Mouse (Mus musculus) c-Kit-positive CD71-negative TER-119-negative erythroid progenitor cells, embryonic 14.5 days (primary cell): ENCODE measurements around the gene Sgf29.
"Not testable (repeated sequence)": the region's sequence is repeated elsewhere in the genome, so short reads cannot be mapped to it uniquely, and the experiment has no call there.

Experiments
- DNase-seq: peaks from one replicate; pipeline ENCODE4 v3.0.0-alpha.2; 2013; ENCODE audit warnings: low read depth

Sgf29 gene

DNA sequence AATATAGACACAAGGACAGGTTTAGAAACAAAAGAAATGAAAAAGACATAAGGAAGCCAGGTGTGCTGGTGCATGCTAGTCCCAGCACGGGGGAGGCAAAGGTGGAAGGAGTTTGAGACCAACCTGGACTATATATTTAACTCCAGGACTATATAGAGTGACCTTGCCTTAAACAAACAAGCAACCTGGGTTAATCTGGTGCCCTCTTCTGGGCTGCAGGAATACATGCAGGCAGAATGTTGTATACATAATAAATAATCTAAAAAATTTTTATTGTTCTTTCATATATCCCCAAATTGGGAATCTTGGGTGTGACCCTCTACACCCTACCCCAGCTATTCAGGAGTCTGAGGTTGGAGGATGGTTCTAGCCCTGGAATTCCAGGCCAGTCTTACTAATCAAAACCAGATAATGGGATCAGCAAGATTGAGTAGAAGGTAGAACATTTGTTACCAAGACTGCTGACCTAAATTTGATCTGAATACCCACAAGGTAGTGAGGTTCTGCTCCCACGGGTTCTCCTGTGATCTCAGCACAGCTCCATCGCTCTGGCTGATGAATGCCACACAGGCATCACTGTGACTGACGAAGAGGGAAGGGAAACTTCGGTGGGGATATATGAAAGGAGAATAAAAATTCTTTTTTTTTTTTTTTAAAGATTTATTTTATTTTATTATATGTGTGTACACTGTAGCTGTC is 6.4 kb upstream of the Sgf29 start:
- DNase-seq = no peak

DNA sequence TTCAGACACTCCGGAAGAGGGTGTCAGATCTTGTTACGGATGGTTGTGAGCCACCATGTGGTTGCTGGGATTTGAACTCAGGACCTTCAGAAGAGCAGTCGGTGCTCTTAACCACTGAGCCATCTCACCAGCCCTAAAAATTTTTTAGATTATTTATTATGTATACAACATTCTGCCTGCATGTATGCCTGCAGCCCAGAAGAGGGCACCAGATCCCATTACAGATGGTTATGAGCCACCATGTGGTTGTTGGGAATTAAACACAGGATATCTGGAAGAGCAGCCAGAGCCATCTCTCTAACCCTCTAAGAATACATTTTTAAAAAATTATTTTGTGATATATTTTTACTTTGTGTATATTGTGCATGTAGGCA is 5.9 kb upstream of the Sgf29 start:
- not testable (repeated sequence) for DNase-seq

DNA sequence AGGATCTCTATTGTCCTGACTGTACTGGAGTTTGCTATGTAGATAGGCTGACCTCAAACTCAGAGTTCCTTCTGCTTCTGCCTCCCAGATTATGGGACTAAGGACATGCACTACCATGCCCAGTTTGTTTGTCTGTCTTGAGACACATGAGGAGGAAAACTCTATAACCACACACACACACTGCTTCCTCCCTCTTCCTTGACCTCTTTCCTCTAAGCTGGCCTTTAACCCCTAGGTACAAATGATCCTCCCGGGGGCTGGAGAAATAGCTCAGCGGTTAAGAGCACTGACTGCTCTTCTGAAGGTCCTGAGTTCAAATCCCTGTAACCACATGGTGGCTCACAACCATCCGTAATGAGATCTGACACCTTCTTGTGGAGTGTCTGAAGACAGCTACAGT is 4.8 kb upstream of the Sgf29 start:
- no peak for DNase-seq

DNA sequence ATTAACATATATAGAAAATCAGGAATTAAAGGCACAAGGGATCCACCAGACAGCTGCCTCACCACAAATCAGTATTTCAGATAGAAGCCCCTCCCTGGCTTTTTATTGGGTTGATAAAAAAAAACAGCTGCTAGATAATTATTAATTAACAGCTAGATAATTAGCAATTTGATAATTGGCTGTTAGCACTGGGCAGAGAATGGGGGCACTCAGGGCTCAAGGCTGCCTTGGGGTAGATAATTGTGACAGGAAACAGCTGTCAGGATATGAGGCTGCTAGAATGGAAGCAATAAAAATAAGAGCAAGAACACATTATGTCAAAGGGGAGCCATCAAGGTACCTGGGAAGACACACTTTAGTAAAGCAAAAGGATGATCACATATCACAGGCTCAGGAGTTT is 4.2 kb upstream of the Sgf29 start:
- DNase-seq = no peak

DNA sequence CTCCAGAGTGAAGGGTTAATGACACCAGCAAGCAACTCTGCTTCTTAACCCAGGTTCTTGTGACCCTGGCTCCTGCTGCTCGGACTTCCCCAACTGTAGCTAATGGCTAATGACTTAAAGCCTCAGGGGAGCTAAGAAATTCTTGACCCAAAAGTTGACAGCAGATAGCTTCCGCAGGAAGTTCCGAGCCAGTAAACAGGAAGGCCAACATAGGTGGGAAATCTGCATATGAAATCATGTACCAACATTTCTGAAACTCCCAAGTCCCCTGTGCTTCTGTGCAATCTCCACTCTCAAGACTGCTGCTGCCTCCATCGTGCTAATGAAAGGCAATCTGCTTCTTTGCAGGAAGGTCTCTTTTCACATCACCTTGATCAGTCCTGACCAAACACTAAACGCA is 3.4 kb upstream of the Sgf29 start:
- DNase-seq = no peak

DNA sequence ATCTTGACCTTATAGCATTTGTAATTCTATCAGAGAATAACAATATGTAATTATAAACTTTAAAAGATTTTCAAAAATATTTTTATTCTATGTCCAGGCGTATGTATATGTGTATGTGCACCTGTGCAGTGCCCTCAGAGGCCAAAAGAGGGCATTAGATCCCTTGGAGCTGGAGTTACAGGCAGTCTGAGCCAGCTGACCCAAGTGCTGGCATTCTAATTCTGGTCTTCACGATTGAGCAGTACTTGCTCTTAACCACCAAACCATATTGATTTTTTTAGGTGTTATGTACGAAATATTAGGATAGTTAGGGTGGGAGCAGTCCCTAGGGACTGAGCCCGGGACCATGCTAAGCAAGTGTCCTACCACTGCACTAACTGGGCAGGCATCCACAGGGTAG is 623 bp upstream of the Sgf29 start:
- DNase-seq = no peak

DNA sequence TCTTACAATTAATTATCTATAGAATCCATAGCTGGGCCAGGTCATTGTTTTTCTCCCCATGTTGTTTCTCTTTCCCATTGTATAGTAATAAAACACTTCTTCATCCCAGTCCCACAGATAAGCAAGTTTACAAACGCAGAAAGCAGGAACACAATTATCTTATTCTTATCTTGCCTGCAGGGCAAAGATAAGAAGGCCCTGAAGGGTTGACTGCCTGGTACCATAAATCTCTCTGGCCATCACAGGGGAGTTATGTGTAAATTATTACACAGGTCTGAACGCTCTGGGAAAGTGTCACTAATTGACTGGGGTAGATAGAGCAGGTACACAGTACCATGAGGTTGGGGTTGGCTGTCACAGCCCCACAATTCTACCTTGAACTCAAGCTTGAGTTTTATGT is 1.7 kb downstream of the Sgf29 start:
- DNase-seq = no peak

DNA sequence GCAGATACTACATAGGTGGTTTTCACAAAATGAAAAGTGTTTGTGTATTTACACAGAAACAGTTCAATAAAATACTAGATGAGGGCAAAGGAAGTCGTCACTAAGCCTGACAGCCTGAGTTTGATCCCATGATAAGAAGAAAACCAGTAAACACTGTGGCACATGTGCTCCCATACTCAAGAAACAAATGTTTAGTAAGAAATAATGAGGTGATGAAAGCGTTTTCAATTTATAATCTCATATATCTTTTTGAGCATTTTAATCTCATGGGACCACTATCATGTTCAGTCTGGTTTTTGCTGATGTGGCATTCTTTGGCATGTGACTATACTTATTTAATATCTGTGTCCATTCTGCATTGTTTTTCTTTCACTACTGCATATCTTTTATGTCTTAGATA is 4.9 kb downstream of the Sgf29 start:
- no peak for DNase-seq

DNA sequence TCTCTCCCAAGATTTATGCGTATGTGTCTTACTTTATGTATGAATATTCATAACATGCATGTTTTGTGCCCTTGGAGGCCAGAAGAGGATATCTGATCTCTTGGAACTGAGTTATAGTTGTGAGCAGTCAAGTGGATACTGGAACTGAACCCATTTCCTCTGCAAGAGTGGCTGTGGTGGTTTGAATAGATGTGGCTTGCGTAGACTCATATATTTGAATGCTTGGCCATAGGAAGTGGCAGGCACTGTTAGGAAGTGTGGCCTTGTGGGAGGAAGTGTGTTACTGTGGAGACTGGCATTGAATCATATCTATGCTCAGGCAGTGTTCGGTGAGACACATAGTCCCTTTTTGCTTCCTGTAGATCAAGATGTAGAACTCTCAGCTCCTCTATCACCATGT is 6.6 kb downstream of the Sgf29 start:
- DNase-seq = no peak

DNA sequence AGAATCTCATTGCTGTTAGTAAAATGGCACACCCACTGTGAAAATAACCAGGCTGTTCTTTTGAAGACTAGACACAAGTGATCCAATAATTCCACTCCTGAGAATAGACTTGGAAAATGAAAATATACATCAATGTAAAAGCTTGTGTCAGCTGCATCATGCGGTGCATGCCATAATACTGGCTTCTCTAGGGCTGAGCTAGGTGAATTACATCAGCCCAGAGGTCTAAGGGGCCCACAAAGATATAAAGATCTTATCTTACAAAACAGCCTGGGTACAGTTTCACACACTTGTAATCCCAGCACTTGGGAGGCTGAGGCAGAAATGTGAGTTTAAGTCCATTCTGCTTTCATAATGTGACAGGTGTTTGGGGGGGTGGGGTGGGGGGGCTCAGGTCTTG is 8.4 kb downstream of the Sgf29 start:
- no peak for DNase-seq

DNA sequence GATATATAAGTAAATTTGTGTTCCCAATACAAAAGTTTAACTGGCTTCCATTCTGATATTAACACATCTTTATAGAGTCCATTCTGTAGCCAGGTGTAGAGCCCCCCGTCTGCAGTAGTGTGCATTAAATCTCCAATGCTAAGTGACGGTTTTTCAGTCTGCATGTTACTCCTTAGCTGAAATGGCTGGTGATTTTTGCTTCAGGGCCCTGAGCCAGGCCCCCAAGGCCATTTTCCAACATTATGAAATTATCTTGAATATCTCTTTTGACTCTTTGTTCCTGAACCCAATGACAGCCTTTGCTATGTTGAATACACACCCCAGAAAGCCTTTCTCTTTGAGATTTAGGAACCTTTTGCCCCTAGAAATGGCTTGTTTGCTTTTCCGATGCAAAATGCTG is 10.7 kb downstream of the Sgf29 start:
- no peak for DNase-seq

DNA sequence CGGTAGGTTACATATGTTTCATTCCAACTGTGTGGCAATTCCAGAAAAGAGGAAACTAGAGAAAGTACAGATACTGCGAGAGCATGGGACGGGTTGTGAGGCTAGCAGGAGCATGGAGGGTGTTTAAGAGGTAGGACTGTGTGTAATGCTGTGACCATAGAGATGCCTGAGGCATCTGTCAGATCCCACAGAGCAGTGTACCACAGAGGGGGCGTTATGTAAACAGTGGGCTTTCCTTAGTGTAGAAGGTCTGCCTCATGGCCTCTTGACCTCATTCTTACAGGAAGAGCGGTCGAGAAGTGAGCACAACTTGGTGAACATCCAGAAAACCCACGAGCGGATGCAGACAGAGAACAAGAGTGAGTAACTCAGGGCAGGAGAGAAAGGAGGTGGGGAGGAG is 14.5 kb downstream of the Sgf29 start:
- no peak for DNase-seq

DNA sequence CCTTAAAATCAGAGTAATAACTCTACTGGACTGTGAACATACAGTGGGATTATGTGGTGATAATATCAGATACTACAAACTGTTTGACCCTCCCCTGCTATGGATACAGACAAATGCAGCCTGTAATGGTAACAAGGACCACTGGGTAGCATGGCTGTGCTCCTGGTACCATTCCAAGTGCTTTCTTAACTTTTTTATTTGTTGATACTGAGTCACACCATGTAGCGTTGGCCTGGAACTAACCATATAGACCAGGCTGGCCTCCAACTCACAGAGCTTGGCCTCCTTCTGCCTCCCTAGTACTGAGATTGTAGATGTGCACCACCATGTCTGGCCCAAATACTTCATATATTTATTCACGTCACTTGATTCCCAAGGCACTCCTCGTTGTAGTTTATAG is 16.2 kb downstream of the Sgf29 start:
- no peak for DNase-seq

DNA sequence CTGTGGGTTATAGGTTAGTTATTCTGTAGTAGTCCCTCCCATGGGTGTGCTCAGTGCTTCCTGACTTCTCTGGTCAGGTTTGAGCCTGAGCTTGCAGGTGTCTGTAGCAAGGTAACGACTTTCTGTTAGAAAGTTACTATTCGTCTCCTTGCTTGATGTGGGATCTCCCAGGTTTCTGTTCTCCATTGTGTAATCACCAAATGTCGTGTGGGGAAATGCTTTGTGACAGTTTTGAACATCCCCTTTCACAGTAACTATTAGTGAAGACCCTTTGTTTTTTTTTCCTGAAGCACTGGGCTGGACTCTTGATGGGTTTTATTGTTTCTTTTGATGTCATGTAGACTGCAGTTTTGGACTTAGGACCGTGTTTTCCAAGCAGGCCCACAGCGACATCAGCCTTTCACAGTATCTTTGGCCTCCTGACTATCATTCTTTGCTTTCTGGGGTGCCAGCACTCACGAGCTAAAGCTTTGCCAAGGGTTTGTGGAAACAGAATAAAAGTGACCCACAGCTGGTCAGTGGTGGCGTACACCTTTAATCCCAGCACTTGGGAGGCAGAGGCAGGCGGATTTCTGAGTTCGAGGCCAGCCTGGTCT is 18.5 kb downstream of the Sgf29 start:
- DNase-seq = no peak

DNA sequence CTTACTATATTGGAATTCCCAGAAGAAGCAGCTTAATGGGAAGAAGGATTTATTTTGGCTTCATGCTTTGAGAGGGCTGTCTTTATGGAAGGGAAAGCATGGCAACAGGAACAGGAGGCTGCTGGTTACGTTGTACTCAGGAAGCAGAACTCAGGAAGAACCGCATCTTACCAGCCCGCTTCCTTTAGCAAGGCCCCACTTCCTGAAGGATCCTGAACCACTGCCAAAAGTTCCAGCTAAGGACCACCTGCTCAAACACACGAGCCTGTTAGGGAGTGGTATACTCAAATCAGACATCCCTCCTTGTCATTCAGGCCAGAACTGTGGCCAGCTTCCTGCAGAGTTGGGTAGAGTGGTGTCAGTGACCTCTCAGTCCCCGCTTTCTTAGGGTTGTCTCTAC is 19.3 kb downstream of the Sgf29 start:
- no peak for DNase-seq

DNA sequence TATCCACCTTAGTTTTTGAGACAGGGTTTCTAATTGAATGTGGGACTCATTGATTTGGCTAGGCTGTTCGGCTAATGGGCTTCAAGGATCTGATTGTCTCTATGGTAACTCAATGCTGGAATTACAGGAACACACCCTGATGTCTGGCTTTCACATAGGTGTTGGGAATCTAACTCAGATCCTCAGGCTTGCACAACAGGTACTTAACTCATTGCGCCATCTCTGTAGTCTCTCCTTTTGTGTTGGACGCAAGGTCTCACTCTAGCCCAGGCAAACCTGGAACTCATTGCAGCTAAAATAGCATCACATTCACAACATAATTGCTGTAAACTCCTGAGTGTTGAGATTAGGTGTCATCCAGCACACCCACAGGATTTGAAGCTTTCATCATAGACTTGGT is 21.0 kb downstream of the Sgf29 start:
- no peak for DNase-seq

DNA sequence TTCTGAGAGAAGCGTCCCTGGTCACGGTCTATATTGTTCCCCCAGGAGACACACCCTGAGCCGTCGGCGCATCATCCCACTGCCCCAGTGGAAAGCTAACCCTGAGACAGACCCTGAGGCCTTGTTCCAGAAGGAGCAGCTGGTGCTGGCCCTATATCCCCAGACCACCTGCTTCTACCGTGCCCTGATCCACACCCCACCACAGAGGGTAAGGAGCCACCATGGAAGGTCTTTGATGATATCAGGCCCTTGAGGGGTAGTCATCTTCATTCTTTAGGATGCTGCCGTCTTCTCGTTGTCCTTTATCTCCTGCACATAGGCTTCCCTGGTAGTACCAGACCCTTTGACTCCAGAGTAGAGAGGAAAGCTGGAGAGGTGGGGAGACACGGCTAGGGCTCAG is 23.0 kb downstream of the Sgf29 start:
- DNase-seq = no peak

DNA sequence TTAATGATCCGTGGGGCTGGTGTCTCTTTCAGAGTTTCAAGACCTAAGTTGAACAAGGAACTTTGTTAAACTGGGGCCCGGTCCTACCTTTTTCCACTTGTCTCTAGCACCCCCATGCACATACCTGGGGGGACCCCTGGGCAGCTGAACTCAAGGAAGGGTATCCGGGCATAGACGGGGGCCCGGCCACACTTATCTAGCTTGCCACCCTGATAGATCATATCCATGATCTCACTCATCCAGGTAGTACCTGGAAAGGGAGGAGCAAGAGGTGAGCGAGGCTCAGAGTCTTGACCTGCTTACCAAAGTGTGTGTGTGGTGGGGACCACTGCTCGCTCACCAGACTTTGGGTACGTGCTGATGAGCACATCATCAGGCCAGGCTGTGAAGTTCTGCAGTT is 26.0 kb downstream of the Sgf29 start:
- no peak for DNase-seq

DNA sequence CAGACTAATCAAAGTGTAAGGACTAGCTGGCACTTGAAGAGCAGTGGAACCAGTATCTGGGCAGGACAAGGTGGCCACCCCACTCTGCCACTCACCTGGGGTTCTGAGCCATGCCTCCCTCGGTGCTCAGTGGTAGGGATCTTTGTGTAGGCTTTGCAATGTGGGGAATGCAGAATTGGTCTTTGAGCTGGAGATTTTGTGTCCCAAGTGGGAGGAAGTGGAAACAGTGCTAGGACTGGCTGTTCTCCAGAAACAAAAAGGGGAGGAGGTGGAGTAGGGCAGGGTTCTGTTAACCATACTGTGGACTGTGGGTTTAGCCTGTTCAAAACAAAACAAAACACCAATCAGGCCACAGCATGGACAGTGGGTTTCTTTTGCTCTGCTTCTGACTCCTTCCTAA is 27.1 kb downstream of the Sgf29 start, which contains the start of gene Sult1a1:
TSS of gene Sult1a1 (minus strand) at position 226 of the 400 bp plus-strand sequence.
- no peak for DNase-seq

DNA sequence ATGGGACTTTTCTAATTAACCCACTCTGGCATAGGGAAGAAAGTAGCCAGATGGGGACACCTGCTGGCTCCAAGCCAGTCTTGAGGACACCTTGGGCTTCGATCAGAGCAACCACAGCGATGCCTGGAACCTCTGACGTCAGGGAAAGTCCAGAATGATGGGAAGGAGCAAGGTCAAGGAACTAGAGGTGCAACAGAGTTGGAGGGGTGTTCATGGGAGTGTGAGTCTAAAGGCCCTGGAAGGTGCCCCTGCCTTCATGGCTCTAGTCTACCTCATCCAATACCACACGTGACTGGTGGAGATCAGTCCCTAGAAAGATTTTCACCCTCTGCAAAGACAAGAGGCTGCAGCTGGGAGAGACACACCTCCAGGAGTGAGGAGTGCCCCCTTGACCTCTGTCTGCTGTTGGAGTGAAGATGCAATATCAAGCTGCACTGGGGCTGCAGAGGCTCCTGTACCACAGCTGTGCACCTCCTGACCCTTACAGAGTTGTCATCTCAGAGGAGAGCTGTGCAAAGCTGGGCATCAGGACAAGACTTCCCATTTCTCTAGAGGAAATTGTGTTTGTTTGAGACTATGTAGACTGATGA is 27.6 kb downstream of the Sgf29 start:
- DNase-seq = no peak

DNA sequence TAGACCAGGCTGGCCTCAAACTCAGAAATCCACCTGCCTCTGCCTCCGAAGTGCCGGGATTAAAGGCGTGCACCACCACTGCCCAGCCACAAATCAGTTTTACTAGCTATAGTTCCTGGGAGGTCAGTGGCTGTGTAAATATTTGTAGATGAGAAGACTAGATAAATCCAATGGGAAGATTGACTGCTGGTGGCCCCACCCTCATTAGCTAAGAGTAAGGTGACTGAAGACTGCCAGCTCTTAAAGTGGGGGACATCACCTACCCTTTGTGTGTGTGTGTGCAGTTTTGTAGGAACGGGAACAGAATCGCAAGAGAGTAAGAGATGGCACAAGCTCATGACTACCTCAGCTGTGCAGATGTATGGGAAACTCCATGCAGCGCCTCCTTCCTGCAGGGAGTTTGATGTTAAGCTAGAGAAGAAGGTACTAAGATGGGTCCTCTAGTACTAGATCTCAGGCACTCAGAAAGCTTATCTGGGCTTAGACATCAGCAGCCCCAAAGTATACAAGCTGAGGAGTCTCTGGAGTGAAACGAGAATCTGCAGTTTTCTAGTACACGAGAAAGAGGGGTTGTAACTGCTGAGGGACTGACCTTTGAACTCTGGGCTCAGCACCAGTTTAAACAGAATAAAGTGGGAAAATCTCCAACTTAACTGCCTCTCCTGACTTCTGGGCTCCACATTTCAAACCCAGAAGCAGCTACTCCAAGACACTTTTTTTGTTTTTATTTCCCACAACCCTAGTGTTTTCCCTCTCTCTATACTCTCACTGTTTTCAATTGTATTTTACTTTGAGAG is 29.6 kb downstream of the Sgf29 start:
- DNase-seq = no peak

DNA sequence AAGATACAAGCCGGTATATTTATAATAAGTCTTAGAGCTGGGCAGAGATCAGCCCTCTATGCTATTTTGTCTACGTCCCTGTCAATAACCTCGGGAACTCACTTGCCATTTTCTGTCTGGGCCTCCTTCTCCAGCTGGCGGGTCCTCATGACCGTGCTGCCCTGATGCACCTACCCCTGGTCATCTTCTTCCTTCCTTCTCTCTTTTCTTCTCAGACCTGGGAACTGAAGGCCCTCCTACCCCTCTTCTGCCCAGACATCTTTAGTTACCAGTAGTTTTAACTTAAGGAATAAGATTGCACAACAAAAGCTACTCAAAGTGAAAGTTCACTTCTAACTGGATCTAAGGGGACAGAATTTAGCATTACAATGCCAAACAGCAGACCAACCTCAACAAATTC is 30.6 kb downstream of the Sgf29 start:
- no peak for DNase-seq

DNA sequence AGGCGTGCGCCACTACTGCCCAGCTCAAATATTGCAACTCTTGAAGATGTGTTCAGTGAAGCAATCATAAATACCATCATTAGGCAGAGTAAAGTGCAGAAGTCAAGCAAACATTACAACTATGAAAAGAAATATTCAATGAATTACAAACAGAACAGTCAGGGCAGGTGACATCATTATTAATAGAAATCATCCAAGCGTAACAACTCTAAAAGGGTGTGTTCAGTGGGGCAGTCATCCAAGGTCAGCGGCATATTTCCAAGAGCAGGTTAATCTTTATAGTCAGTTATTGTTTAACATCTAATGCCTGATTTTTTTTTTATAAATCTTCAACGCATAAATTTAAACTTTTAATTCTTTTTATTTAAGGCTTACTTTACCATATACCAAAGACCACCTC is 32.1 kb downstream of the Sgf29 start:
- no peak for DNase-seq
